Mouse (Mus musculus) midbrain, embryonic 14.5 days (tissue): ENCODE results near the gene Ppp1r16b. TPM values are rescaled to one million over a fixed set of nuclear protein-coding genes. Genes with fewer than 3 reads are reported as not detected.

Experiments used
- ATAC-seq: fragments of 200-750 bp; cut with Nextera tagmentation; 2 replicates; pipeline ENCODE4 v1.8.0; 2017; ENCODE audit warnings: moderate number of reproducible peaks, moderate library complexity; ENCODE audit not compliant: low FRiP score, low TSS enrichment
- DNase-seq: peaks from one replicate; pipeline ENCODE4 v3.0.0-alpha.2; 2015
- H3K27ac ChIP-seq: fragments of 300-500 bp; sonication (generic); replicated peaks from 2 replicates; pipeline ENCODE4 v1.5.1; 2014; ENCODE audit warnings: mild to moderate bottlenecking, low read depth, low read length, moderate library complexity
- H3K27me3 ChIP-seq: fragments of 300-500 bp; sonication (generic); 2 replicates; pipeline ENCODE4 v1.6.1; 2014; ENCODE audit warnings: low read length, control low read depth, mixed read lengths; ENCODE audit not compliant: control insufficient read depth, insufficient read depth
- H3K36me3 ChIP-seq: fragments of 300-500 bp; sonication (generic); 2 replicates; pipeline ENCODE4 v1.6.1; 2014; ENCODE audit warnings: low read length, control low read depth; ENCODE audit not compliant: control insufficient read depth, insufficient read depth
- H3K4me1 ChIP-seq: fragments of 300-500 bp; sonication (generic); 2 replicates; pipeline ENCODE4 v1.6.1; 2014; ENCODE audit warnings: mild to moderate bottlenecking, antibody characterized with exemption, low read length, control low read depth; ENCODE audit not compliant: control insufficient read depth, insufficient read depth
- H3K4me2 ChIP-seq: fragments of 300-500 bp; sonication (generic); 2 replicates; pipeline ENCODE4 v1.6.1; 2014; ENCODE audit warnings: mild to moderate bottlenecking, low read length, moderate library complexity
- H3K4me3 ChIP-seq: fragments of 300-500 bp; sonication (generic); replicated peaks from 2 replicates; pipeline ENCODE4 v1.5.1; 2014; ENCODE audit warnings: low read depth, low read length
- H3K9ac ChIP-seq: fragments of 300-500 bp; sonication (generic); replicated peaks from 2 replicates; pipeline ENCODE4 v1.6.1; 2014; ENCODE audit warnings: mild to moderate bottlenecking, low read length, moderate library complexity
- H3K9me3 ChIP-seq: fragments of 300-500 bp; sonication (generic); 2 replicates; pipeline ENCODE4 v1.6.1; 2016; ENCODE audit warnings: low read length, control low read depth, mixed read lengths; ENCODE audit not compliant: control insufficient read depth
- WGBS: fragments of 180-500 bp; shearing (Covaris S2); extraction: QIAGEN DNeasy Blood & Tissue Kit; methylation state at CpG from one replicate; pipeline ENCODE4 v1.1.7; 2014; 5-methylcytosine and 5-hydroxymethylcytosine counted together
- polyA plus RNA-seq: library from polyadenylated mRNA; unstranded; fragments of >200 nt; fragmentation: Nextera tagmentation; extraction: Ambion mirVana; gene quantifications from 2 replicates; pipeline ENCODE4 v1.2.1, GENCODE M21; 2014

Ppp1r16b gene
- polyA plus RNA-seq, 1 experiment from 2014 or later: 16.1 TPM

- DNase-seq (peak; percentile 50), ATAC-seq (no peak)
- Histone ChIP-seq H3K9me3 (no peaks in the 10 kb centered on the region), H3K4me1 (peaks cover 8% of the 10 kb centered on the region; the same call in 1 of the 2 replicates), H3K9ac (no peak overlapping the region), H3K27ac (no peak overlapping the region; the same call in 1 of the 2 replicates), H3K4me2 (no peak overlapping the region), H3K27me3 (no peaks in the 10 kb centered on the region), H3K4me3 (no peak overlapping the region), H3K36me3 (no peaks in the 10 kb centered on the region)
- 15% methylated on average over 9 of the region's 9 CpGs for WGBS
Observed at GRCm38 (mm10) chr2:158741011-158741501, 75.9 kb downstream of the Ppp1r16b start.

GRCm38 (mm10) chr2:158742431-158742830, 77.2 kb downstream of the Ppp1r16b start:
- no peak overlapping the region for H3K9ac ChIP-seq
- no peak overlapping the region for H3K27ac ChIP-seq
- peaks cover 8% of the 10 kb centered on the region; the same call in 1 of the 2 replicates for H3K4me1 ChIP-seq
- DNase-seq (no peak), ATAC-seq (no peak)
- no peaks in the 10 kb centered on the region for H3K36me3 ChIP-seq
- H3K27me3 ChIP-seq: no peaks in the 10 kb centered on the region
- WGBS: 82% methylated on average over 5 of the region's 5 CpGs
- no peak overlapping the region for H3K4me3 ChIP-seq
- H3K4me2 ChIP-seq: no peak overlapping the region
- no peaks in the 10 kb centered on the region for H3K9me3 ChIP-seq

GRCm38 (mm10) chr2:158743518-158744141, 78.4 kb downstream of the Ppp1r16b start:
- Histone ChIP-seq H3K36me3 (no peaks in the 10 kb centered on the region), H3K27ac (no peak overlapping the region), H3K4me3 (no peak overlapping the region), H3K4me1 (peaks cover 6% of the 10 kb centered on the region; the same call in 1 of the 2 replicates), H3K9me3 (no peaks in the 10 kb centered on the region), H3K9ac (no peak overlapping the region), H3K4me2 (no peak overlapping the region), H3K27me3 (no peaks in the 10 kb centered on the region)
- DNase-seq (no peak), ATAC-seq (no peak)
- whole genome bisulfite sequencing: 92% methylated on average over 11 of the region's 11 CpGs

GRCm38 (mm10) chr2:158745049-158745482, 79.9 kb downstream of the Ppp1r16b start:
- DNase-seq (peak; percentile 76), ATAC-seq (peak; percentile 34; the same call in 1 of the 2 replicates)
- Histone ChIP-seq H3K4me1 (no peaks in the 10 kb centered on the region), H3K27me3 (no peaks in the 10 kb centered on the region), H3K4me2 (no peak overlapping the region), H3K9me3 (no peaks in the 10 kb centered on the region), H3K9ac (no peak overlapping the region), H3K36me3 (no peaks in the 10 kb centered on the region), H3K27ac (no peak overlapping the region), H3K4me3 (no peak overlapping the region)
- WGBS: 21% methylated on average over 2 of the region's 2 CpGs

GRCm38 (mm10) chr2:158746164-158746563, 81.0 kb downstream of the Ppp1r16b start:
- 81% methylated on average over 11 of the region's 11 CpGs for WGBS
- ATAC-seq: no peak
- no peak for DNase-seq

GRCm38 (mm10) chr2:158749366-158749765, 84.2 kb downstream of the Ppp1r16b start:
- Histone ChIP-seq H3K4me1 (no peaks in the 10 kb centered on the region), H3K27me3 (no peaks in the 10 kb centered on the region), H3K9ac (no peak overlapping the region), H3K4me2 (no peak overlapping the region), H3K36me3 (0 out of 2 replicates have a peak, but pooled peaks cover 3% of the 10 kb centered on the region), H3K9me3 (no peaks in the 10 kb centered on the region), H3K4me3 (no peak overlapping the region), H3K27ac (no peak overlapping the region)
- WGBS: 89% methylated on average over 9 of the region's 9 CpGs
- ATAC-seq (no peak), DNase-seq (no peak)

More at GRCm38 (mm10) chr2:158746164-158746563, 81.0 kb downstream of the Ppp1r16b start:
- Histone ChIP-seq H3K27me3 (no peaks in the 10 kb centered on the region), H3K4me3 (no peak overlapping the region), H3K9me3 (no peaks in the 10 kb centered on the region), H3K36me3 (0 out of 2 replicates have a peak, but pooled peaks cover 1% of the 10 kb centered on the region), H3K27ac (no peak overlapping the region), H3K4me2 (no peak overlapping the region), H3K4me1 (no peaks in the 10 kb centered on the region), H3K9ac (no peak overlapping the region)

GRCm38 (mm10) chr2:158760231-158760630, 95.0 kb downstream of the Ppp1r16b start:
- Histone ChIP-seq H3K36me3 (0 out of 2 replicates have a peak, but pooled peaks cover 2% of the 10 kb centered on the region), H3K4me1 (no peaks in the 10 kb centered on the region), H3K9me3 (no peaks in the 10 kb centered on the region), H3K27me3 (no peaks in the 10 kb centered on the region), H3K9ac (no peak overlapping the region), H3K27ac (no peak overlapping the region), H3K4me2 (no peak overlapping the region), H3K4me3 (no peak overlapping the region)
- DNase-seq (no peak), ATAC-seq (no peak)
- 81% methylated on average over 2 of the region's 2 CpGs for WGBS

GRCm38 (mm10) chr2:158762339-158762738, 97.1 kb downstream of the Ppp1r16b start:
- Histone ChIP-seq H3K27ac (no peak overlapping the region), H3K4me3 (no peak overlapping the region), H3K9ac (no peak overlapping the region), H3K27me3 (no peaks in the 10 kb centered on the region), H3K9me3 (no peaks in the 10 kb centered on the region), H3K36me3 (no peaks in the 10 kb centered on the region), H3K4me2 (no peak overlapping the region), H3K4me1 (no peaks in the 10 kb centered on the region)
- ATAC-seq (no peak), DNase-seq (no peak)
- WGBS: 89% methylated on average over 5 of the region's 5 CpGs
